ENCODE assay signal across 19 mouse cellular contexts in genomic region chr6:18135246-18135645, GRCm38 (mm10). TPM values are rescaled to one million over a fixed set of nuclear protein-coding genes. Genes with fewer than 3 reads are reported as not detected.
DNase-seq lines count a peak whose midpoint lies in the region; ATAC-seq and TF ChIP-seq lines count a peak whose summit lies in the region.
"Had no signal": no experiment of that assay in that cellular context is flagged by ENCODE, and none has a peak within 500 bp of the region (broad histone marks: within the 10 kb centered on the region; RNA-seq: fewer than 3 reads in every experiment).

No protein-coding gene starts in this region.

- no peaks in the 10 kb centered on the region for H3K36me3 ChIP-seq in embryonic facial prominence, embryonic 11.5 days (replicated peaks; ENCODE audit: control insufficient read depth, insufficient read depth, low read depth, low read length)
- H3K36me3 ChIP-seq in embryonic facial prominence, embryonic 10.5 days (replicated peaks), result no peaks in the 10 kb centered on the region
- H3K36me3 ChIP-seq in CH12.LX (replicated peaks in 1 of 2; ENCODE audit: control insufficient read depth in 1 of 2, insufficient read depth in 1 of 2, low read length in 1 of 2), result no peaks in the 10 kb centered on the region
- H3K36me3 ChIP-seq in thymus, adult 2 months (ENCODE audit: control insufficient read depth, insufficient read depth, low read length), result no peaks in the 10 kb centered on the region
- H3K36me3 ChIP-seq: embryonic facial prominence, embryonic 13.5 days; hindbrain, embryonic 12.5 days; midbrain, embryonic 15.5 days had no signal

- in situ Hi-C loops in CH12.LX (cut with MboI; ENCODE audit: low pct_ligation_motif_present, low pct_unique_long_range_greater_than_20kb, low sequenced_read_pairs), result no loop called here

- WGBS in embryonic facial prominence, embryonic 11.5 days, result 47% methylated on average over 1 of the region's 1 CpGs
- 60% methylated on average over 1 of the region's 1 CpGs for WGBS in embryonic facial prominence, embryonic 10.5 days
- 32% methylated on average over 1 of the region's 1 CpGs for WGBS in thymus, adult 2 months

- peak; percentile 65 for TF ChIP-seq RAD21 in CH12.LX (IDR thresholded peaks at IDR 0.05; ENCODE audit: low read depth, low read length)

- dilution Hi-C loops in CH12.LX (cut with MboI; ENCODE audit: extremely low pct_ligation_motif_present, extremely low pct_unique_long_range_greater_than_20kb, low sequenced_read_pairs), result no loop called here

- H3K4me3 ChIP-seq in embryonic facial prominence, embryonic 11.5 days (ENCODE audit: low read depth, low read length), result no peak overlapping the region
- no peak overlapping the region for H3K4me3 ChIP-seq in embryonic facial prominence, embryonic 10.5 days
- H3K4me3 ChIP-seq in left cerebral cortex, adult 2 months, result no peak overlapping the region
- no peak overlapping the region for H3K4me3 ChIP-seq in CH12.LX (replicated peaks in 1 of 3; ENCODE audit: low read depth in 2 of 3, low read length in 2 of 3, poor library complexity in 1 of 3)
- no peak overlapping the region for H3K4me3 ChIP-seq in thymus, adult 2 months (ENCODE audit: control insufficient read depth, insufficient read depth, low read length)
- H3K4me3 ChIP-seq: embryonic facial prominence, embryonic 13.5 days; hindbrain, embryonic 12.5 days; midbrain, embryonic 15.5 days had no signal

- TF ChIP-seq CTCF in left cerebral cortex, adult 2 months (IDR thresholded peaks at IDR 0.05), result peak; percentile 45
- peak in 1 of 2 experiments; percentile 63; a peak in 2 of 4 replicates for TF ChIP-seq CTCF in CH12.LX (conservative IDR thresholded peaks at IDR 0.05 in 1 of 2, IDR thresholded peaks at IDR 0.05 in 1 of 2; ENCODE audit: low read depth in 2 of 2, low read length in 2 of 2)
- no peak for TF ChIP-seq CTCF in thymus, adult 2 months (IDR thresholded peaks at IDR 0.05; ENCODE audit: borderline replicate concordance, control insufficient read depth, extremely low read depth, insufficient read depth, low read length, poor library complexity)

- H3K27ac ChIP-seq in embryonic facial prominence, embryonic 11.5 days (replicated peaks; ENCODE audit: low read depth, low read length), result no peak overlapping the region
- H3K27ac ChIP-seq in embryonic facial prominence, embryonic 10.5 days (replicated peaks), result no peak overlapping the region
- H3K27ac ChIP-seq in left cerebral cortex, adult 2 months, result no peak overlapping the region
- H3K27ac ChIP-seq in CH12.LX (ENCODE audit: insufficient read depth, low read depth), result no peak overlapping the region
- no peak overlapping the region for H3K27ac ChIP-seq in thymus, adult 2 months (ENCODE audit: control insufficient read depth, insufficient read depth, low read length)
- H3K27ac ChIP-seq: embryonic facial prominence, embryonic 13.5 days; hindbrain, embryonic 12.5 days; midbrain, embryonic 15.5 days had no signal

- intact Hi-C loops in left cerebral cortex, adult 2 months (cut with DNase I), result no loop called here

- H3K9ac ChIP-seq in embryonic facial prominence, embryonic 11.5 days (replicated peaks; ENCODE audit: low read length), result no peak overlapping the region
- H3K9ac ChIP-seq in CH12.LX (ENCODE audit: insufficient read depth, low read depth), result no peak overlapping the region
- H3K9ac ChIP-seq: embryonic facial prominence, embryonic 13.5 days; hindbrain, embryonic 12.5 days; midbrain, embryonic 15.5 days had no signal

- H3K79me2 ChIP-seq in CH12.LX (replicated peaks; ENCODE audit: control insufficient read depth, extremely low read depth, insufficient read depth, poor library complexity, severe bottlenecking), result no peaks in the 10 kb centered on the region

- H3K4me2 ChIP-seq in embryonic facial prominence, embryonic 11.5 days (ENCODE audit: low read depth, low read length), result no peak overlapping the region
- no peak overlapping the region for H3K4me2 ChIP-seq in CH12.LX (ENCODE audit: insufficient read depth, low read depth, poor library complexity, severe bottlenecking)
- H3K4me2 ChIP-seq: embryonic facial prominence, embryonic 13.5 days; hindbrain, embryonic 12.5 days; midbrain, embryonic 15.5 days had no signal

- H3K4me1 ChIP-seq in embryonic facial prominence, embryonic 11.5 days (ENCODE audit: control insufficient read depth, insufficient read depth, low read length), result no peaks in the 10 kb centered on the region
- no peaks in the 10 kb centered on the region for H3K4me1 ChIP-seq in embryonic facial prominence, embryonic 10.5 days
- peaks cover 0 to 4% of the 10 kb centered on the region in 2 experiments; a peak in 1 of 4 replicates for H3K4me1 ChIP-seq in CH12.LX (ENCODE audit: control insufficient read depth in 1 of 2, insufficient read depth in 2 of 2)
- H3K4me1 ChIP-seq in thymus, adult 2 months (replicated peaks; ENCODE audit: control insufficient read depth, insufficient read depth, low read length), result no peaks in the 10 kb centered on the region
- H3K4me1 ChIP-seq: embryonic facial prominence, embryonic 13.5 days; hindbrain, embryonic 12.5 days; midbrain, embryonic 15.5 days had no signal

- no peaks in the 10 kb centered on the region for H3K9me3 ChIP-seq in embryonic facial prominence, embryonic 11.5 days (replicated peaks; ENCODE audit: control insufficient read depth, low read length)
- no peaks in the 10 kb centered on the region for H3K9me3 ChIP-seq in embryonic facial prominence, embryonic 10.5 days
- no peaks in the 10 kb centered on the region for H3K9me3 ChIP-seq in CH12.LX (replicated peaks; ENCODE audit: low read length)
- H3K9me3 ChIP-seq: embryonic facial prominence, embryonic 13.5 days; hindbrain, embryonic 12.5 days; midbrain, embryonic 15.5 days had no signal

- H3K27me3 ChIP-seq in embryonic facial prominence, embryonic 11.5 days (ENCODE audit: control insufficient read depth, insufficient read depth, low read length), result no peaks in the 10 kb centered on the region
- H3K27me3 ChIP-seq in embryonic facial prominence, embryonic 10.5 days (replicated peaks; ENCODE audit: low read depth, poor library complexity, severe bottlenecking), result no peaks in the 10 kb centered on the region
- no peaks in the 10 kb centered on the region for H3K27me3 ChIP-seq in CH12.LX (replicated peaks)
- H3K27me3 ChIP-seq in thymus, adult 2 months (ENCODE audit: control insufficient read depth, insufficient read depth, low read length), result no peaks in the 10 kb centered on the region
- H3K27me3 ChIP-seq: embryonic facial prominence, embryonic 13.5 days; hindbrain, embryonic 12.5 days; midbrain, embryonic 15.5 days had no signal

- TF ChIP-seq POLR2A in CH12.LX (IDR thresholded peaks at IDR 0.05; ENCODE audit: low read depth, low read length), result no peak
- TF ChIP-seq POLR2A in thymus, adult 2 months (IDR thresholded peaks at IDR 0.05; ENCODE audit: control insufficient read depth, extremely low read depth, insufficient read depth, low read length, poor library complexity), result no peak

- DNase-seq in embryonic facial prominence, embryonic 11.5 days (ENCODE audit: low spot score), result peak; percentile 15
- DNase-seq in embryonic facial prominence, embryonic 10.5 days (ENCODE audit: low spot score), result no peak
- DNase-seq in left cerebral cortex, adult 2 months (ENCODE audit: extremely low spot score in 1 of 2, low spot score in 2 of 2), result no peak
- DNase-seq in left cerebral cortex, adult 9 months (ENCODE audit: low spot score in 2 of 2), result no peak
- no peak for DNase-seq in CH12.LX (ENCODE audit: extremely low read depth)
- DNase-seq in brain, embryonic 18.5 days (ENCODE audit: low read depth, low spot score), result peak; percentile 0
- no peak for DNase-seq in thymus, adult 2 months
- DNase-seq: cerebellum, adult 11 months; cerebellum, postnatal 14 days; gastrocnemius, postnatal 14 days; lung, adult 18-20 months had no signal

- no peak for TF ChIP-seq EP300 in CH12.LX (IDR thresholded peaks at IDR 0.05; ENCODE audit: low read length)

- no peak for ATAC-seq in embryonic facial prominence, embryonic 11.5 days (replicated peaks; ENCODE audit: insufficient number of reproducible peaks, low FRiP score, low TSS enrichment, low read depth)
- ATAC-seq: intestine, embryonic 16.5 days; midbrain, embryonic 15.5 days had no signal

TF ChIP-seq in CH12.LX, 34 proteins besides CTCF, POLR2A, EP300 and RAD21:
- TF ChIP-seq NELFE (IDR thresholded peaks at IDR 0.05; ENCODE audit: low read depth, low read length) (no peak), SMC3 (IDR thresholded peaks at IDR 0.05; ENCODE audit: low read depth, low read length) (peak; percentile 52)

RNA-seq across cellular contexts. Expression of gene Asz1, which starts 26.4 kb away (rescaled TPM):
- not detected in 2 replicates for polyA plus RNA-seq in embryonic facial prominence, embryonic 11.5 days (2014; fragmentation: Nextera tagmentation; extraction: Ambion mirVana)
- not detected in 2 replicates for polyA plus RNA-seq in embryonic facial prominence, embryonic 10.5 days (2016; fragmentation: Nextera tagmentation; extraction: Ambion mirVana)
- not detected for total RNA-seq in left cerebral cortex, adult 2 months (2021)
- not detected in 2 replicates for total RNA-seq in CH12.LX (2012; rRNA removed)
- total RNA-seq in CH12.LX (2014; rRNA removed), result not detected in 2 replicates
- polyA plus RNA-seq in CH12.LX (2012; ENCODE audit: insufficient read length, low read depth), result not detected in 2 replicates
- polyA plus RNA-seq in thymus, adult 2 months (2012; rRNA removed), result not detected in 2 replicates
- total RNA-seq: gastrocnemius, postnatal 14 days; heart, adult 8-10 months; left cerebral cortex, postnatal 25 days; liver, adult 2 months had no signal
- polyA plus RNA-seq: embryonic facial prominence, embryonic 13.5 days; heart, embryonic 16.5 days; hindbrain, embryonic 12.5 days; liver, adult 2 months; midbrain, embryonic 15.5 days had no signal

RNA-seq across cellular contexts. Expression of gene Cftr, which starts 35.2 kb away (rescaled TPM):
- 0.15 and 0.17 TPM in 2 replicates for polyA plus RNA-seq in embryonic facial prominence, embryonic 11.5 days (2014; fragmentation: Nextera tagmentation; extraction: Ambion mirVana)
- 0.08 and 0.14 TPM in 2 replicates for polyA plus RNA-seq in embryonic facial prominence, embryonic 10.5 days (2016; fragmentation: Nextera tagmentation; extraction: Ambion mirVana)
- total RNA-seq in left cerebral cortex, adult 2 months (2021), result under 1 TPM; 0.41 to 0.61 TPM
- total RNA-seq in CH12.LX (2012; rRNA removed) (not detected in 2 replicates), CH12.LX (2014; rRNA removed) (not detected in 2 replicates)
- not detected in 2 replicates for polyA plus RNA-seq in CH12.LX (2012; ENCODE audit: insufficient read length, low read depth)
- 0.08 and 0.12 TPM in 2 replicates for polyA plus RNA-seq in thymus, adult 2 months (2012; rRNA removed)
- total RNA-seq: gastrocnemius, postnatal 14 days had no signal

Comparison
In these comparisons a context has a peak if more than half of its experiments do, and no peak if none do; other contexts are left out.
1. DNase-seq: peak in embryonic facial prominence, embryonic 11.5 days (single experiment) and brain, embryonic 18.5 days (single experiment); none in embryonic facial prominence, embryonic 10.5 days (single experiment), left cerebral cortex, adult 2 months (0 of 2), left cerebral cortex, adult 9 months (0 of 2), CH12.LX (single experiment) and thymus, adult 2 months (single experiment).